Mouse (Mus musculus) layer of hippocampus, adult 2 months (tissue): ENCODE results near the gene Olfr1432. TPM values are rescaled to one million over a fixed set of nuclear protein-coding genes. Genes with fewer than 3 reads are reported as not detected.
"Not testable (repeated sequence)": the region's sequence is repeated elsewhere in the genome, so short reads cannot be mapped to it uniquely, and the experiment has no call there.

Source experiments
- DNase-seq, 2 experiments: peaks; one replicate each; pipeline ENCODE4 v3.0.0; 2022; ENCODE audit warnings: low spot score in 2 of 2
- H3K27ac ChIP-seq: fragments of 200-600 bp; 2 replicates; pipeline ENCODE4 v1.8.1; 2022
- H3K4me3 ChIP-seq: fragments of 200-600 bp; 2 replicates; pipeline ENCODE4 v1.8.1; 2022; ENCODE audit warnings: mild to moderate bottlenecking
- CTCF ChIP-seq: fragments of 200-600 bp; conservative IDR thresholded peaks from 2 replicates; pipeline ENCODE4 v1.8.1; 2022; ENCODE audit warnings: antibody characterized with exemption, mild to moderate bottlenecking, moderate library complexity
- long read RNA-seq, 2 experiments: library from polyadenylated mRNA; stranded (forward); transcript quantifications; one replicate each; pipeline ENCODE4 v2.0.0; 2021; ENCODE audit warnings: borderline mapping rate in 2 of 2
- total RNA-seq, 2 experiments: library from RNA; stranded (reverse); gene quantifications; 2 replicates each; pipeline ENCODE4 v1.2.3; 2021

Gene Olfr1432
- not detected for total RNA-seq
- long read RNA-seq, experiment 1: 0 reads
- long read RNA-seq, experiment 2: 0 reads

DNA sequence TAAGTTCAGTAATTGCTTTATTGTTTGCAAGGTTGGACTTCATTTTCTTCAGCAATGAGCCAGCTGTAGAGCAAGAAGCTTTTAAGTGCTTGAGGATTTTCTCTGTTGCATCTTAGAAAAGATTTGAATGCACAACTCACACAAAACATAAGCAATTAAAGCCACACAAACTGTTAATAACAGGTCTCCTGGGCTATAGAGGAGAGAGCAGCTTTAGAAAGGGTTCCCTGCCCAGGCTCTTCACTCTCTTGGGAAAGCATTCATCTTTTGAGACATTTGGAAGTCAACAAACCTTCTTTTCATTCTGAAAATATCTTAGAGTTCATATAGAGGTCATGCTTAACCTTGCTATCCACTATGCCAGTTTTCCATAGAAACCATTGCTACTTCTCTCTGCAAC lies at the start of gene Olfr1432:
Gene Olfr1432, minus strand, starts transcription at position 101 of the 400 bp plus-strand sequence.
- DNase-seq, H3K27ac ChIP-seq, H3K4me3 ChIP-seq: not testable (repeated sequence)

DNA sequence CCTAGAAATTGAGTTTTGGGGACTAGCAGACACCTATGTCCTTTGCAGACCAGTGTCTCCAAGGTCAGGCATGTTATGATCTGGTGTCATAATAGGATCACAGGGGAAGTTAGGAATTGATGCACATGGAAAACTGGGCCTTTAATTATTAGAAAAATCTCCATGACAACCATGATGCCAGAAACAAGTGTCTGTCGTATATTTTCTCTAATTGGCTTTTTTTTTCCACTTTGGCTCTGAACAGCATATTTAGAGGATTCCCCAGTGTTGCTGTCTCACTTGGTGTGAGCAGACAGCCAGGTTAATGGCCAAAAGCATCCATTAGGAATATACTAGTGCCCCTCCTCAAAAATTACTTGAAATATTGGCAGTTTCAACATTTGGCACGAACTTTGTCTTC lies 47.2 kb upstream of the Olfr1432 start, which contains the start of gene Olfr1434:
Gene Olfr1434, plus strand, starts transcription at position 301 of the 400 bp plus-strand sequence.
- TF ChIP-seq CTCF: no peak
- DNase-seq: no peak
- H3K4me3 ChIP-seq: no peak within 1 kb of the TSS
- no peak within 1 kb of the TSS for H3K27ac ChIP-seq

DNA sequence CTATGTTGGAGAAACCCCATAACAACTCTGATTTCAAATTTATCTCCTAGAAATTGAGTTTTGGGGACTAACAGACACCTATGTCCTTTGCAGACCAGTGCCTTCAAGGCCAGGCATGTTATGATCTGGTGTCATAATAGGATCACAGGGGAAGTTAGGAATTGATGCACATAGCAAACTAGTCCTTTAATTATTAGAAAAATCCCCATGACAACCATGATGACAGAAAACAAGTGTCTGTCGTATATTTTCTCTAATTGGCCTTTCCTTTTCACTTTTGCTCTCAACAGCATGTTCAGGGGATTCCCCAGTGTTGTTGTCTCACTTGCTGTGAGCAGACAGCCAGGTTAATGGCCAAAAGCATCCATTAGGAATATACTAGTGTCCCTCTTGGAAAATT lies 28.3 kb upstream of the Olfr1432 start, which contains the start of gene Olfr235:
Gene Olfr235, plus strand, starts transcription at position 301 of the 400 bp plus-strand sequence.
- no peak for TF ChIP-seq CTCF
- H3K27ac ChIP-seq: no peak within 1 kb of the TSS
- no peak within 1 kb of the TSS for H3K4me3 ChIP-seq
- no peak for DNase-seq

DNA sequence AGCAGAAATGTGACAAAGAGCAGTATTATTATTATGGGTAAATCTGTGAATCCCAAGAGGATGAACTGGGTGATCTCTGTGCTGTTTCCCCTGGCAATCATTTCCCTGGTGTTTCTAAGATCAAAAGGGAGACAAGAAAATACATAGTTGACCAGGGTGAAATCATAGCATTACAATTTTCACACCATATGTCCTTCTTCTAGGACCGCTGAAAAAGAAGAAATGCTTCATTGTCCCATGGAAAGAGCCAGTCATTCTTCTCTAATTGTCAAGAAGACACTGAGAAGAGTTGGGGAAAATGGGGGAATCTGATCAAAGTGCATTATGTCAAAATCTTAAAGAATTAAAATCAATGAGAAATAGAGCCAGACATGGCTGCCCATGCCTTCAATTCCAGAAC lies 9.2 kb upstream of the Olfr1432 start, which contains the start of gene Olfr262:
Gene Olfr262, minus strand, starts transcription at position 101 of the 400 bp plus-strand sequence.
- no peak for DNase-seq
- TF ChIP-seq CTCF: no peak
- no peak within 1 kb of the TSS for H3K4me3 ChIP-seq
- no peak within 1 kb of the TSS for H3K27ac ChIP-seq

DNA sequence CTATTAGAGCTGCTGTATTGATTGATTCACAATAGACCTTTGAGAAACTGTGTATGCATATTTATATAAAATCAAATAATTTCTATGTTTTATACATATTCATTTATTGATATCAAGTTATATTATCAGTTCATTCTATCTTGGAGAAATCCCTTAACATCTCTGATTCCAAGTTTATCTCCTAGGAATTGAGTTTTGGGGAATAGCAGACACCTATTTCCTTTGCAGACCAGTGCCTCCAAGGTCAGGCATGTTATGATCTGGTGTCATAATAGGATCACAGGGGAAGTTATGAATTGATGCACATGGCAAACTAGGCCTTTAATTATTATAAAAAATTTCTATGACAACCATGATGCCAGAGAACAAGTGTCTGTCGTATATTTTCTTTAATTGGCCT lies 32.1 kb downstream of the Olfr1432 start, which contains the start of gene Olfr1431:
Gene Olfr1431, plus strand, starts transcription at position 301 of the 400 bp plus-strand sequence.
- no peak for TF ChIP-seq CTCF

DNA sequence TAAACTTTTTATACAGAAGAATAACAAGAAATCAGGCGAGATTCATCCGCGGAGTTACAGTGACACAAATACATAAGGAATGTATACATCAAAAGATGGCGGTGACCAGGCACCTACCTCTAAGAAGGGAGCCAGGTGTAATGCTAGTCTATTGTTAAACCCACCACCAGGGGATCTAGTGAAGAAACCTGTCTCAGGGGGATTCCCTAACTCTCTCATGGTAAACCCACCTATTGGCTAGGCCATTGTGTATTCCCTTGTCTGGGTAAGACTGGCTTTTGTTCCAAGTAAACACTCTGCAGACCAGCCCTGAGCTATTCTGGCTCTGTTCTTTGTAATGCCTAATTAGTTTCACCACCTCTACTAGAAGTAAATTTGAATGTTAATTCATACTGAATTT lies 33.3 kb downstream of the Olfr1432 start:
- H3K27ac ChIP-seq, DNase-seq, H3K4me3 ChIP-seq: not testable (repeated sequence)

More for the DNA sequence above, 32.1 kb downstream of the Olfr1432 start, which contains the start of gene Olfr1431:
- H3K4me3 ChIP-seq: no peak within 1 kb of the TSS
- no peak within 1 kb of the TSS for H3K27ac ChIP-seq
- DNase-seq: no peak

Other genes starting within 250 kb of the Olfr1432 start
- gene Olfr1423, start 191.3 kb downstream of the Olfr1432 start, total RNA-seq: not detected
- not detected for gene Olfr1424, start 169.9 kb downstream of the Olfr1432 start, total RNA-seq
- gene Olfr1425, start 154.9 kb downstream of the Olfr1432 start, total RNA-seq: not detected
- gene Olfr1426, start 140.6 kb downstream of the Olfr1432 start, total RNA-seq: not detected
- not detected for gene Olfr1427, start 129.3 kb downstream of the Olfr1432 start, total RNA-seq
- gene Olfr1428, start 116.7 kb downstream of the Olfr1432 start, total RNA-seq: not detected
- not detected for gene Olfr76, start 109.4 kb downstream of the Olfr1432 start, total RNA-seq
- gene Olfr1555-ps1, start 62.5 kb downstream of the Olfr1432 start, total RNA-seq: not detected
- gene Olfr1431, start 32.0 kb downstream of the Olfr1432 start, total RNA-seq: not detected
- gene Olfr262, start 9.1 kb upstream of the Olfr1432 start, total RNA-seq: not detected
- gene Olfr235, start 28.4 kb upstream of the Olfr1432 start, total RNA-seq: not detected
- gene Olfr1434, start 47.3 kb upstream of the Olfr1432 start, total RNA-seq: not detected
- gene Olfr1436, start 66.5 kb upstream of the Olfr1432 start, total RNA-seq: not detected
- not detected for gene Olfr1437, start 92.5 kb upstream of the Olfr1432 start, total RNA-seq
- gene Olfr1438-ps1, start 103.3 kb upstream of the Olfr1432 start, total RNA-seq: not detected
- not detected for gene Olfr1440, start 154.7 kb upstream of the Olfr1432 start, total RNA-seq
- gene Olfr1441, start 184.8 kb upstream of the Olfr1432 start, total RNA-seq: not detected
- gene Pfpl, start 195.3 kb upstream of the Olfr1432 start, total RNA-seq: not detected
- gene Mpeg1, start 228.2 kb upstream of the Olfr1432 start, total RNA-seq: 1 to 10 TPM; 5.4 to 6.6 TPM